Mouse (Mus musculus): ENCODE results near the gene Olfr70.

DNA sequence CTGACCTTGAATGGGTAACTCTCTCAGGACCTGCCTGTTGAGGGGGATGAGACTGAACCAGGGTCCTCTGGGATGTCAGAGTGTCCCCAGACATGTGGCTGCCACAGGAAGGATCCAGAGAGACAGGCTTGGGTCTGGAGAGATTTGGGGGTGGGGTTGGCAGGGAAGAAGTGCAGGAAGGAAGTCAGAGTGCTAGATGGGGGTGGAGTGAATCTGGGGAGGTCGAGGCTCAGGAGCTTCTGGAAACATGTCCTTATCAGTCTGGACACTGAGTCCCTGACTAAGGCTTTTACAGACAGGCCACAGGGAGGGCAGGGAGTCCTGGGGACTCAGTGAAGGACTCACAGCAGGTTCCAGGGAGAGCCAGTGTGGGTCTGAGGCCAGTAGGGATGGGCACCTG lies 31.6 kb upstream of the Olfr70 start:
- TF ChIP-seq CTCF (IDR thresholded peaks at IDR 0.05; ENCODE audit: low read depth) (no peak), EP300 (IDR thresholded peaks at IDR 0.05; ENCODE audit: low read depth) (no peak)
